Mouse (Mus musculus): Measurements from ENCODE around the gene Mrc2.

DNA sequence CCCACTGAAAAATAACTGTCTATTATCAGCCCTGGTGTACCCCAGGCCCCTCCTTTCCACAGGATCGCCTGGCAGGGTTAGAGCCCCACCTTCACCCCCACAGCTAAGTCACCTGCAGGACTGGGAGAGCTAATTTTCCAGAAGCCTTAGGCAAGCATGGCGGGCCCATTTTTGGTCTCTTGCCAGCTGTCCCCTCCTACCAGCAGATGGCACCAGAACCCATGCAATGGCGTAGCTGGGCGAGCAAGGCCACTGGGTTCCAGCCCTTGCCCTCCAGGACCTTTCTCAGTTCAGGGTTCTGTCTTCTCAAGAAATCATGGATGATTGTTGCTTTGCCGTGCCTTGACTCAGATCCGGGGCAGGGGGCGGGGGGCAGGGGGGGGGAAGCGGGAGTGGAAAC lies 40.0 kb downstream of the Mrc2 start:
- peak; percentile 52; the same call in 1 of the 2 replicates for TF ChIP-seq CTCF (IDR thresholded peaks at IDR 0.05; ENCODE audit: control insufficient read depth, insufficient read depth, insufficient replicate concordance, low read depth, low read length)
- no peak for TF ChIP-seq POLR2A (IDR thresholded peaks at IDR 0.05; ENCODE audit: control insufficient read depth, low read depth, low read length)

Measured in testis, adult 2 months (tissue).